21 mouse cellular contexts compared by ENCODE assay signal in the genomic region with DNA sequence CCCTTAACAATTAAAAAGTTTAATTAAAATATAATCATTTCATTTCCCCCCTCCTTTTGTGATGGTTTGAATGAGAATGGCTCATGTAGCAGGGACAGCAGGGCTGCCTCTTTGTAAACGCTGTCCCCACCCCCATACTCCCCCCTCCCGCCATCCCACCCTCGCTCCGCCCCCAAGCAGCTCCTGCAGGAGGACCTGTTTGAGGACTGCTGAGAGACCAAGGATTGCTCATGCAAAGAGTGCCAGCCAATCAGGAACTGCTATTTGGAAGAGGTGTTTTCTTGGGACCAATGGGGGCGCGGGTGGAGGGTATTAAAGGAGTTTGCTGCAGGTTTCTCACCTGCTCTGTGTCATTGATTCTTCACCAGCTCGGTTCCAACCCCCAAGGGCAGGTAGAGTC.
DNase-seq lines count a peak whose midpoint lies in the region; ATAC-seq and TF ChIP-seq lines count a peak whose summit lies in the region.
"Had no signal": no experiment of that assay in that cellular context is flagged by ENCODE, and none has a peak within 500 bp of the region (broad histone marks: within the 10 kb centered on the region; RNA-seq: fewer than 3 reads in every experiment).

No protein-coding gene starts in this region.

- peak; percentile 80 for DNase-seq in heart, adult 11 months
- no peak for DNase-seq in heart, adult 8-10 months (ENCODE audit: low spot score)
- peak; percentile 44 for DNase-seq in ES-E14 (ENCODE audit: low read depth, low spot score)
- DNase-seq in brain, embryonic 14.5 days (ENCODE audit: low read depth): peak; percentile 49
- no peak for DNase-seq in heart, postnatal 4 days
- DNase-seq: adrenal gland, postnatal 36 days; cerebellum, adult 18-20 months; cerebellum, postnatal 25 days; gastrocnemius, postnatal 10 days; heart, postnatal 36 days; kidney, adult 8-10 months; layer of hippocampus, postnatal 36 days; lung, adult 18-20 months; right cerebral cortex, postnatal 14 days had no signal

- no peaks in the 10 kb centered on the region for H3K27me3 ChIP-seq in midbrain, embryonic 12.5 days
- no peaks in the 10 kb centered on the region for H3K27me3 ChIP-seq in midbrain, embryonic 16.5 days (ENCODE audit: control insufficient read depth, insufficient read depth, low read depth, low read length)
- H3K27me3 ChIP-seq: embryonic facial prominence, embryonic 12.5 days; neural tube, embryonic 13.5 days had no signal

- H3K4me1 ChIP-seq in midbrain, embryonic 12.5 days: peaks cover 10% of the 10 kb centered on the region
- H3K4me1 ChIP-seq in midbrain, embryonic 16.5 days (ENCODE audit: control insufficient read depth, insufficient read depth, low read length): no peaks in the 10 kb centered on the region
- H3K4me1 ChIP-seq in ES-E14 (ENCODE audit: control insufficient read depth in 2 of 2, insufficient read depth in 2 of 2, low read length in 2 of 2, poor library complexity in 1 of 2): peaks cover 3 to 8% of the 10 kb centered on the region in 2 experiments; a peak in 3 of 4 replicates
- H3K4me1 ChIP-seq: neural tube, embryonic 13.5 days had no signal

- no peak overlapping the region for H3K27ac ChIP-seq in midbrain, embryonic 12.5 days (replicated peaks)
- H3K27ac ChIP-seq in midbrain, embryonic 16.5 days (ENCODE audit: low read length): no peak overlapping the region
- no peak overlapping the region for H3K27ac ChIP-seq in ES-E14 (ENCODE audit: insufficient read depth, low read depth, low read length, poor library complexity, severe bottlenecking)
- H3K27ac ChIP-seq: embryonic facial prominence, embryonic 12.5 days; layer of hippocampus, adult 2 months; neural tube, embryonic 13.5 days had no signal

- ATAC-seq in midbrain, embryonic 12.5 days (ENCODE audit: low FRiP score, low read depth): peak; percentile 65
- ATAC-seq in midbrain, embryonic 16.5 days: no peak

- H3K9me3 ChIP-seq in midbrain, embryonic 12.5 days: no peaks in the 10 kb centered on the region
- H3K9me3 ChIP-seq in midbrain, embryonic 16.5 days (replicated peaks; ENCODE audit: control insufficient read depth, low read length, poor library complexity, severe bottlenecking): no peaks in the 10 kb centered on the region
- no peaks in the 10 kb centered on the region for H3K9me3 ChIP-seq in ES-E14 (ENCODE audit: control insufficient read depth, insufficient read depth, low read depth, low read length)
- H3K9me3 ChIP-seq: embryonic facial prominence, embryonic 12.5 days; neural tube, embryonic 13.5 days had no signal

- H3K4me2 ChIP-seq in midbrain, embryonic 12.5 days (replicated peaks): no peak overlapping the region
- H3K4me2 ChIP-seq in midbrain, embryonic 16.5 days (ENCODE audit: low read length): no peak overlapping the region
- H3K4me2 ChIP-seq: embryonic facial prominence, embryonic 12.5 days; neural tube, embryonic 13.5 days had no signal

- H3K36me3 ChIP-seq in midbrain, embryonic 12.5 days: no peaks in the 10 kb centered on the region
- no peaks in the 10 kb centered on the region for H3K36me3 ChIP-seq in midbrain, embryonic 16.5 days (ENCODE audit: control insufficient read depth, insufficient read depth, low read length)
- H3K36me3 ChIP-seq in ES-E14 (ENCODE audit: control insufficient read depth, insufficient read depth, low read length, poor library complexity, severe bottlenecking): no peaks in the 10 kb centered on the region
- H3K36me3 ChIP-seq: embryonic facial prominence, embryonic 12.5 days; G1E; neural tube, embryonic 13.5 days had no signal

- in situ Hi-C loops in ES-E14 (cut with MboI; ENCODE audit: low sequenced_read_pairs in 2 of 2, unreplicated experiment in 2 of 2): no loop called here

- WGBS in midbrain, embryonic 12.5 days: 53% methylated on average over 7 of the region's 7 CpGs
- 41% methylated on average over 7 of the region's 7 CpGs for WGBS in midbrain, embryonic 16.5 days

- H3K4me3 ChIP-seq in midbrain, embryonic 12.5 days: no peak overlapping the region
- no peak overlapping the region for H3K4me3 ChIP-seq in midbrain, embryonic 16.5 days (ENCODE audit: low read depth, low read length)
- H3K4me3 ChIP-seq in ES-E14 (ENCODE audit: insufficient read depth in 1 of 2, low read depth in 1 of 2, low read length in 2 of 2, poor library complexity in 1 of 2, severe bottlenecking in 1 of 2): no peak overlapping the region
- H3K4me3 ChIP-seq: embryonic facial prominence, embryonic 12.5 days; erythroblast, embryonic 14.5 days; layer of hippocampus, adult 2 months; neural tube, embryonic 13.5 days had no signal

- no peak for TF ChIP-seq POLR2A in brain, embryonic 14.5 days (IDR thresholded peaks at IDR 0.05; ENCODE audit: borderline replicate concordance, extremely low read depth, insufficient read depth, insufficient read length, poor library complexity, severe bottlenecking)

- TF ChIP-seq CTCF in brain, embryonic 14.5 days (IDR thresholded peaks at IDR 0.05; ENCODE audit: borderline replicate concordance, extremely low read depth, insufficient read depth, insufficient read length): no peak

- H3K9ac ChIP-seq in midbrain, embryonic 12.5 days (replicated peaks): no peak overlapping the region
- no peak overlapping the region for H3K9ac ChIP-seq in midbrain, embryonic 16.5 days (ENCODE audit: low read depth, low read length)
- H3K9ac ChIP-seq in ES-E14 (ENCODE audit: insufficient read depth, low read depth, low read length, poor library complexity, severe bottlenecking): no peak overlapping the region
- H3K9ac ChIP-seq: embryonic facial prominence, embryonic 12.5 days; neural tube, embryonic 13.5 days had no signal

TF ChIP-seq in ES-E14, 5 proteins besides CTCF, POLR2A, EP300 and RAD21:
- no peak for TF ChIP-seq HCFC1 (IDR thresholded peaks at IDR 0.05; ENCODE audit: borderline replicate concordance, insufficient read depth, low read length)
- TF ChIP-seq ZC3H11A (IDR thresholded peaks at IDR 0.05; ENCODE audit: borderline replicate concordance, low read depth, low read length): no peak
- TF ChIP-seq CHD2 (IDR thresholded peaks at IDR 0.05; ENCODE audit: low read depth, low read length): no peak
- no peak for TF ChIP-seq ZNF384 (IDR thresholded peaks at IDR 0.05; ENCODE audit: low read depth, low read length)
- no peak for TF ChIP-seq MAFK (IDR thresholded peaks at IDR 0.05; ENCODE audit: insufficient read depth, low read depth, low read length)
TF ChIP-seq in ES-E14: peak in this region for 0.

Comparison
In these comparisons a context has a peak if more than half of its experiments do, and no peak if none do; other contexts are left out.
1. DNase-seq: peak in heart, adult 11 months (single experiment), ES-E14 (single experiment) and brain, embryonic 14.5 days (single experiment); none in heart, adult 8-10 months (single experiment) and heart, postnatal 4 days (single experiment).